Mouse (Mus musculus) stomach, postnatal 0 days (tissue): ENCODE results near the gene Sema4b.

ENCODE experiments used
- CTCF ChIP-seq: IDR thresholded peaks from 2 replicates; pipeline ENCODE4 v1.5.1; 2016; ENCODE audit warnings: antibody characterized with exemption, low read depth, mild to moderate bottlenecking, moderate library complexity
- EP300 ChIP-seq: optimal IDR thresholded peaks from 2 replicates; pipeline ENCODE3; 2016; ENCODE audit warnings: antibody characterized with exemption

- no peak for TF ChIP-seq CTCF
- TF ChIP-seq EP300, result no peak
Measured at GRCm38 (mm10) chr7:80231971-80232488, 45.4 kb downstream of the Sema4b start.
